Mouse (Mus musculus) bone marrow macrophage, adult 2 months (primary cell): ENCODE data around the gene Gm49325. TPM values are rescaled to one million over a fixed set of nuclear protein-coding genes. Genes with fewer than 3 reads are reported as not detected.

Experiments
- H3K27ac ChIP-seq: 2 replicates; pipeline ENCODE4 v1.5.1; 2012; ENCODE audit warnings: low read depth, low read length; ENCODE audit not compliant: insufficient read depth
- H3K4me1 ChIP-seq: 2 replicates; pipeline ENCODE4 v1.6.1; 2012; ENCODE audit warnings: low read length; ENCODE audit not compliant: control insufficient read depth, insufficient read depth
- H3K4me3 ChIP-seq: 2 replicates; pipeline ENCODE4 v1.5.1; 2012; ENCODE audit warnings: mild to moderate bottlenecking, low read length, moderate library complexity; ENCODE audit not compliant: insufficient read depth
- CTCF ChIP-seq: IDR thresholded peaks from 2 replicates; pipeline ENCODE4 v1.5.1; 2012; ENCODE audit warnings: low read depth, mild to moderate bottlenecking, low read length, moderate library complexity
- POLR2A ChIP-seq: IDR thresholded peaks from 2 replicates; pipeline ENCODE4 v1.6.1; 2012; ENCODE audit warnings: mild to moderate bottlenecking, low read depth, low read length, borderline replicate concordance
- polyA plus RNA-seq: library from polyadenylated mRNA; stranded (reverse); fragments of >200 nt; gene quantifications from 2 replicates; pipeline ENCODE4 v1.2.4, GENCODE M21; 2012; ENCODE audit not compliant: missing spikeins, insufficient read depth, insufficient read length

The Gm49325 gene
- polyA plus RNA-seq, 1 experiment = 41.8 TPM

DNA sequence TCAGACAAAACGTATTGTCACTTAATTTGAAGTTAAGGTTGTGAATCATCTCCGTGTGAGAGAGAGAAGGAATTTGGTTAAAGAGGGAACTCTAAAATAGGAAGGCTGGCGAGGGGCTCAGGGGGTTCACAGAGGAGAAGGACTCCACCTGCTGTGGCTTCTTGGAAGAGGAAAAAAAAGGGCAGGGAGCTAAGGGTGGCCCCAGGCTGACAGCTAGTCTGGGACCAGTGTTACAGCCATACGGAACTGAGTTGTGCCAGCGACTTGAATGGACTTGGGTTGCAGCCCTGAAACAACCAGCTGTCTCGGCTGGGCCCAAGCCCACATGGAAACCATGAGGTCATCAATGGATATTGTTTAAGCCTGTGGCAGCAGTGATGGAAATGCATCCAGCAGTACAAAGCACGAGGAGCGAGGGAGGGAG is 17.1 kb downstream of the Gm49325 start:
- TF ChIP-seq POLR2A = no peak
- TF ChIP-seq CTCF = no peak
- peak overlapping the region; percentile 67 for H3K27ac ChIP-seq
- peaks cover 52% of the 10 kb centered on the region for H3K4me1 ChIP-seq
- peak overlapping the region; percentile 90 for H3K4me3 ChIP-seq

DNA sequence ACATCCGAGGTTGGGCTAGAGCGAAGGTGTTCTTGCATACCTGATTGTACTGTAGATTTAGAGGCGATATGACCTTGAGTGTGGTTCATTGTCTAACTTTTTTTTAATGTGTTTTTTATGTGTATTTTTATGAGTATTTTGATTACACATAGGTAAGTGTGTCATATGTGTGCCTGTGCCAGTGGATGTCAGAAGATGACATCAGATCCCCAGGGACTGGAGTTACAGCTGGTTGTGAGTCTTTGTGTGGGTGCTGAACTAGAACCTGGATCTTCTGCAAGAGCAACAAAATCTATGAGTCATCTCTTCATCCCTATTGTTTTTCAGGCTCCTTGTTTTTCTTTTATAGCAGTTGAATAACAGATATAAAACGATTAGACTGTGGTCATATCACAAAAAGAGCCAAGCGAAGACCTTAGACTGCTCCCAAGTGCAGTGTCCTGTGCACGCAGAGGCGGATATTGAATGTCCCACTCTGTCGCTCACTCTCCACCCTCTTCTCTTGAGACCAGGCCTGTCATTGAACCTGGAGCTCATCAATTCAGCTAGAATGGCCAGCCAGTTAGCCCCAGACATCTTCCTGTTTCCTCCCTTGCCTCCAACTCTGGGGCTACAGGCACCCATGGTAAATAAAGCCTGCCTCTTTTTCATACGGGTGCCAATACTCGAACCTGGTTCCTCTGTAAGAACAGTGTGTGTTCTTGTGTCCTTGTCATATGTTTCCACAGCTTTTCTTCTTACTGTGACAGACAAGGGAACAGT is 17.8 kb downstream of the Gm49325 start:
- Histone ChIP-seq H3K27ac (peak overlapping the region; percentile 67; the same call in 1 of the 2 replicates), H3K4me3 (peak overlapping the region; percentile 90; the same call in 1 of the 2 replicates), H3K4me1 (peaks cover 53% of the 10 kb centered on the region)
- no peak for TF ChIP-seq CTCF

GRCm38 (mm10) chr10:77624570-77624995 is 18.6 kb downstream of the Gm49325 start:
- TF ChIP-seq CTCF (no peak), POLR2A (no peak)
- Histone ChIP-seq H3K4me3 (no peak overlapping the region), H3K27ac (no peak overlapping the region), H3K4me1 (peaks cover 56% of the 10 kb centered on the region)

DNA sequence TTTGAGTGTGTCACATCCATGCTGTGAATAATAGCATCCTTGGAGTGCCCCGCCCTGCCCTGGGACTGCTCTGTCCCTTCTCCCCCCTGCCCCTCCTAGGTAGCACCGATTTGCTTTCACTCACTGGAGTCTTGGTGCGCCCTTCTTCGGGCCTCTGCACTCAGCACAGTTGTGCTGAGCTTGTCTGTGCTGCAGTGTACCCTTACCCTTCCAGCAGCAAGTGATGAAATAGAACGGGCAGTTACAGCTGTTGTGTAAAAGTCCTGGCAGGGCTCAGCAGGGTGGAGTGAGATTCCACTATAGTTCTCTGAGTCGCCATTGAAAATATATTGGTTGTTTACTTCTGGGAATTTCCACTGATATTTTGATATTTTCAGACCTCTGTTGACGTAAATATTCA is 20.0 kb downstream of the Gm49325 start:
- Histone ChIP-seq H3K27ac (no peak overlapping the region), H3K4me1 (peaks cover 51% of the 10 kb centered on the region), H3K4me3 (no peak overlapping the region)
- TF ChIP-seq CTCF (no peak), POLR2A (no peak)

GRCm38 (mm10) chr10:77626591-77626990 is 20.6 kb downstream of the Gm49325 start:
- Histone ChIP-seq H3K4me3 (0 out of 2 replicates have a peak overlapping the region, but pooled peaks have one; percentile 7), H3K27ac (peak overlapping the region; percentile 60), H3K4me1 (peaks cover 48% of the 10 kb centered on the region)
- TF ChIP-seq CTCF (no peak), POLR2A (no peak)

GRCm38 (mm10) chr10:77627497-77627896 is 21.5 kb downstream of the Gm49325 start:
- TF ChIP-seq CTCF = peak; percentile 77
- TF ChIP-seq POLR2A = no peak
- Histone ChIP-seq H3K4me3 (no peak overlapping the region), H3K4me1 (peaks cover 44% of the 10 kb centered on the region), H3K27ac (no peak overlapping the region)

- Histone ChIP-seq H3K4me1 (peaks cover 51% of the 10 kb centered on the region), H3K4me3 (no peak overlapping the region), H3K27ac (no peak overlapping the region)
- TF ChIP-seq CTCF = no peak
- no peak for TF ChIP-seq POLR2A
Observed at GRCm38 (mm10) chr10:77629163-77629562, 23.2 kb downstream of the Gm49325 start.

GRCm38 (mm10) chr10:77629970-77630369 is 24.0 kb downstream of the Gm49325 start:
- no peak overlapping the region for H3K4me3 ChIP-seq
- no peak for TF ChIP-seq CTCF
- TF ChIP-seq POLR2A = no peak
- peaks cover 48% of the 10 kb centered on the region for H3K4me1 ChIP-seq
- no peak overlapping the region for H3K27ac ChIP-seq

GRCm38 (mm10) chr10:77634016-77634415 is 28.0 kb downstream of the Gm49325 start:
- TF ChIP-seq CTCF = no peak
- no peak for TF ChIP-seq POLR2A
- no peak overlapping the region for H3K4me3 ChIP-seq
- peaks cover 29% of the 10 kb centered on the region for H3K4me1 ChIP-seq
- H3K27ac ChIP-seq = no peak overlapping the region

DNA sequence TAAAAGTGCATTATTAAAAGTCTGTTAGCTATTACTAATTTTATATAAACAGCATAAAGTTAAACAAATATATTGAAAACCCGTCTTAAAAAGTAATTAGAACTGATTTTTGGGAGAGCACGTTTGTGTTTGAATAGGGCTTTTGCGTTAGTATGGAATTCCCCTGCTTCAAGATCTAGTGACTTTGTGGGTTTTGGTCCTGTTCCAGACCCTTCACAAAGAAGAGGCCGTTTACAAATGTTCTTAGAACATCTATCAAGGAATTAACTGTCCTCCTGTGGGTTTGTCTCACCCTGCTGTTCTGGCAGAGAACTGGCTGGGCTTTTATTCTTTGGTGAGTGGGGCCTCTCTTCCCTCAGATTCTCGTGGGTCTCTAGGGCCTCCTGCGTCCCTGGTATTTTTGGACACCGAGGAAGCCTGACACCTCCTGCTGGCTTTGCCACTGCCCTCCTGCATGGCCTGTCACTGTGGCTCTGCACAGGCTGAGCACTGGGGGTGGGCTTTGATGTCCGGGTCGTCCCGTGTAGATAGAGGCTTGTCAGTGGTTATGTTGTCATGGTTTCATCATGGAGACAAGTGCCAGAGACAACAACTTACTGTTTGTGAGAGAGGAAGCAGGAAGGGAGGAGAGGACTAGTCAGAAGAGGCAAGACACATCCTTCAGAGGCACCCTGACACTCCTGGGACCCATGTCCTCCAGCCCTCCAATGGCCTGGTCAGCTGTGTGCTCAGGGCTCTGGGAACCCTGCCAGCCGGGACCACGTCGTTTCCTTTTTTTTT is 28.6 kb downstream of the Gm49325 start:
- no peak overlapping the region for H3K4me3 ChIP-seq
- TF ChIP-seq POLR2A = no peak
- no peak for TF ChIP-seq CTCF
- H3K27ac ChIP-seq = no peak overlapping the region
- H3K4me1 ChIP-seq = peaks cover 23% of the 10 kb centered on the region
